Mouse (Mus musculus) liver, adult 2 months (tissue): ENCODE data around the gene Mtap.

Experiments used
- CTCF ChIP-seq: fragments of 200-500 bp; IDR thresholded peaks from 2 replicates; pipeline ENCODE4 v1.5.1; 2011; ENCODE audit warnings: low read depth, low read length, control low read depth
- POLR2A ChIP-seq: fragments of 200-500 bp; IDR thresholded peaks from 2 replicates; pipeline ENCODE4 v1.6.1; 2011; ENCODE audit warnings: low read length, control low read depth; ENCODE audit not compliant: insufficient read depth; ENCODE audit errors: extremely low read depth

DNA sequence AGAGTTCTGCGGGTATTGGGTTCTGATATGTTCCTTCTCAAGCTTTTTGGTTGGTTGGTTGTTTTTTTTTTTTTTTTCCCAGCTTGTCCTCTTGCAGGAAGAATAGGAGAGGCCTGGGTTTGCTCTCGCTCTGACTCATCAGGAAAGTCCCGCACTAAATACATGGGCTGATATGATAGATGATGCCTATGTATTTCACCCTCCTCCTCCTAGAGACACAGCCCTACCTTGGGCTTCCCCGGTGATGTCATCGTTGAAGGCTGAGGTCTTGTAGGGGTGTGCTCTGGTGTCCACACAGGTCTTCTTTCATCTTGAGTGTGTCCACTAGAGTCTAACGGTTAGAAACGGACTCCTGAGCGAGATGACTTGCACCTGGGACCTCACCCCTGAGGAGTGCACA lies 26.7 kb downstream of the Mtap start:
- TF ChIP-seq CTCF (no peak), POLR2A (no peak)
